Mouse (Mus musculus) C2C12 (cell line): Measurements from ENCODE around the gene Ppara. TPM values are rescaled to one million over a fixed set of nuclear protein-coding genes. Genes with fewer than 3 reads are reported as not detected.

ENCODE experiments used
- H3K27me3 ChIP-seq: one replicate; pipeline ENCODE4 v1.6.1; 2011; ENCODE audit not compliant: control insufficient read depth, insufficient read depth, insufficient read length
- H3K36me3 ChIP-seq: one replicate; pipeline ENCODE4 v1.6.1; 2011; ENCODE audit not compliant: control insufficient read depth, insufficient read depth
- H3K4me3 ChIP-seq: one replicate; pipeline ENCODE4 v1.5.1; 2011; ENCODE audit warnings: mild to moderate bottlenecking, control low read depth; ENCODE audit not compliant: poor library complexity, insufficient read depth, severe bottlenecking
- H3K79me2 ChIP-seq: one replicate; pipeline ENCODE4 v1.6.1; 2011; ENCODE audit not compliant: control insufficient read depth, insufficient read depth
- H3K79me3 ChIP-seq: one replicate; pipeline ENCODE4 v1.6.1; 2011; ENCODE audit warnings: low read depth, control low read depth
- H3ac ChIP-seq: one replicate; pipeline ENCODE3; 2011; ENCODE audit warnings: low read depth; ENCODE audit not compliant: control insufficient read depth, insufficient read length
- CEBPB ChIP-seq: IDR thresholded peaks from one replicate; pipeline ENCODE4 v1.6.1; 2011; ENCODE audit warnings: low read depth, mild to moderate bottlenecking, control low read depth, moderate library complexity
- CTCF ChIP-seq: IDR thresholded peaks from one replicate; pipeline ENCODE4 v1.5.1; 2011; ENCODE audit not compliant: control insufficient read depth, insufficient read depth, insufficient read length
- FOSL1 ChIP-seq: IDR thresholded peaks from one replicate; pipeline ENCODE4 v1.8.0; 2011; ENCODE audit warnings: mild to moderate bottlenecking, low read length; ENCODE audit not compliant: poor library complexity, insufficient read depth, severe bottlenecking
- MAX ChIP-seq: IDR thresholded peaks from one replicate; pipeline ENCODE4 v1.6.1; 2011; ENCODE audit warnings: mild to moderate bottlenecking, control low read depth
- MYOD1 ChIP-seq: IDR thresholded peaks from one replicate; pipeline ENCODE4 v1.6.1; 2011; ENCODE audit warnings: low read depth; ENCODE audit not compliant: control insufficient read depth, insufficient read length
- MYOG ChIP-seq: IDR thresholded peaks from one replicate; pipeline ENCODE4 v1.6.1; 2011; ENCODE audit not compliant: control insufficient read depth, insufficient read length; ENCODE audit errors: extremely low read depth
- USF1 ChIP-seq: IDR thresholded peaks from one replicate; pipeline ENCODE4 v1.6.1; 2011; ENCODE audit warnings: low read depth, mild to moderate bottlenecking, control low read depth, moderate library complexity
- polyA plus RNA-seq: library from polyadenylated mRNA; unstranded; fragments of >200 nt; fragmentation: generic; extraction: Trizol; gene quantifications from one replicate; pipeline ENCODE4 v1.2.1, GENCODE M21; 2012; ENCODE audit warnings: missing spikeins

Ppara gene
- polyA plus RNA-seq, 1 experiment, result 0.08 TPM

DNA sequence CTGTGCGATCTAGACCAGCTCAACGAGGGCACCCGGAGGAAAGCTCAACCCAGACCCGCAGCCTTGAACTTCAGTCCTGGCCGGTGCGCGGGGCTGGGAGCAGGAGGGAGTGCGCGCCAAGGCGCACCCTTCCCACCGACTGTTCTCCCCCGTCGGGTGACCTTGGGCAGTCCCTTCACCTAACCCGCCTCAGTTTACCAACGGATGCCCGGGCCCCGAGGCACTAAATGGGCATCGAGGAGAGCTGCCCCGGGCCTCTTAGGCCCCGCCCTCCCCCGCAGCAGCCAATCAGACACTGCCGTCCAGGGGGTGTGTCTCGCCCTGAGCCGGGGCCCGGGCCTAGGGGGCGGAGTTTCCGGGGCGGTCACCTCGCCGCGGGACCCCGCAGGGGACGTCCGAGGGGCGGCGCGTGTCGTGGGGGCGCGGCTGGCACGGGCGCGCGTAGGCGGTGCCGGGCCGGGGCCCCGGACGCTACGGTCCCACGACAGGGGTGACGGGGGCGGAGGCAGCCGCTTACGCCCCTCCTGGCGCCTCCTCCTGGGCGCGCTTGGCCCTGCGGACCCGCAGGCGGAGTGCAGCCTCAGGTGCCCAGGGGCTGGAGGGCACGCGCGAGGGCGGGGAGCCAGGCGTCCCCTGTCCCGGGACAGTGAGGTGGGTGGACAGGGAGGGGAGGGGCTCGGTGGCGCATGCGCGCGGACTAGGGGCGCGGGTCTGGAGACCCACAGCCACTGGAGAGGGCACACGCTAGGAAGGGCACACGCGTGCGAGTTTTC is 466 bp downstream of the Ppara start:
- Histone ChIP-seq H3ac (peak overlapping the region; percentile 39), H3K27me3 (peaks cover 47% of the 10 kb centered on the region), H3K79me2 (no peaks in the 10 kb centered on the region), H3K4me3 (peak overlapping the region; percentile 25), H3K36me3 (no peaks in the 10 kb centered on the region), H3K79me3 (no peaks in the 10 kb centered on the region)
- TF ChIP-seq CTCF (peak; percentile 22), MYOD1 (no peak), MAX (no peak)

DNA sequence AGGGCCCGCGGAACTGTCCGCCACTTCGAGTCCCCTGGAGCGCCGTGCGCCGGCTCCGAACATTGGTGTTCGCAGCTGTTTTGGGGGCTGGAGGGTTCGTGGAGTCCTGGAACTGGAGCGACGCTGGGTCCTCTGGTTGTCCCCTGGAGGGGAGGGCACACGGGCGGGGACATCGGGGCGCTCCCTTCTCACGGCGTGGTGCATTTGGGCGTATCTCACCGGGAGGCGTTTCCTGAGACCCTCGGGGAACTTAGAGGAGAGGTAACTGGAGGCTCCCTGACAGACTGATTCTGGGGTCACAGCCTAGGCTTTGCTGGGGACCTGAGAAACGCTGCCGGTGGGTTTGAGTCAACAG is 1.0 kb downstream of the Ppara start:
- H3K27me3 ChIP-seq, result peaks cover 53% of the 10 kb centered on the region

DNA sequence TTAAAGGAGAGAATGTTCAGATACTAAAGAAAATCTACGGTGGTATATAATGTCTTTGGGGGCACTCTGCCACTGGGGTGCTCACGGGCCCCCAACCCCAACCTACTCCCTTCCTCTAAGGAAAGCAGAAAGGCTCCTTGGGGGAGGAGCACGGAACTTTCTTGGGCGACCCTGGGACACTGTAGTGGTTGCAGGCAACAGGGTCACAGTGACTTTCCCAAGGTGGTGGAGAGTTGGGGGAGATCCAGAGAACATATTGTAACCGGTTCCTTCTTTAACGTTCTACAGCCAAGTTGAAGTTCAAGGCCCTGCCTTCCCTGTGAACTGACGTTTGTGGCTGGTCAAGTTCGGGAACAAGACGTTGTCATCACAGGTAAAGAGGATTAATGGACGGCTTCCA is 1.7 kb downstream of the Ppara start:
- no peaks in the 10 kb centered on the region for H3K36me3 ChIP-seq
- no peak overlapping the region for H3K4me3 ChIP-seq
- H3ac ChIP-seq, result no peak overlapping the region
- TF ChIP-seq MAX (no peak), USF1 (no peak), FOSL1 (no peak), MYOD1 (no peak), CTCF (no peak), MYOG (no peak), CEBPB (no peak)
- no peaks in the 10 kb centered on the region for H3K79me3 ChIP-seq
- H3K79me2 ChIP-seq, result no peaks in the 10 kb centered on the region
- peaks cover 60% of the 10 kb centered on the region for H3K27me3 ChIP-seq

More for the DNA sequence above, 1.0 kb downstream of the Ppara start:
- Histone ChIP-seq H3K36me3 (no peaks in the 10 kb centered on the region), H3ac (peak overlapping the region; percentile 39), H3K4me3 (peak overlapping the region; percentile 25), H3K79me2 (no peaks in the 10 kb centered on the region), H3K79me3 (no peaks in the 10 kb centered on the region)
- TF ChIP-seq FOSL1 (no peak), MAX (no peak), MYOD1 (no peak), CEBPB (no peak)

DNA sequence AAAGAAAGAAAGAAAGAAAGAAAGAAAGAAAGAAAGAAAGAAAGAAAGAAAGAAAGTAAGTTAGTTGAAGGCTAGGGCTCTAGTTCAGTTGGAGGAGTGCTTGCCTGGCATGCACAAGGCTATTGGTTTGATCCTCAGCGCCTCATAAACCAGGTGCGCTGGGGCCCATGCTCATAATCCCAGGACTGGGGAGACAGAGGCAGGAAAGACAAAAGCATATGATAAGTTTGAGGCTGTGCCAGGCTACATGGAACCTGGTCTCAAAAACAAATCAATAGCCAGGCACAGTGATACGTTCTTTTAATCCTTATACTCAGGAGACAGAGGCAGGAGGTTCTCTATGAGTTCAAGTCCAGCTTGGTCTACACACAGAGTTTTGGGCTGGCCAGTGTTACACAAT is 3.6 kb downstream of the Ppara start:
- H3K27me3 ChIP-seq, result peaks cover 62% of the 10 kb centered on the region
- no peaks in the 10 kb centered on the region for H3K79me2 ChIP-seq
- TF ChIP-seq MAX, result no peak
- TF ChIP-seq MYOG, result no peak
- TF ChIP-seq USF1, result no peak
- TF ChIP-seq MYOD1, result no peak
- no peak for TF ChIP-seq CEBPB
- TF ChIP-seq FOSL1, result no peak
- no peak for TF ChIP-seq CTCF
- no peak overlapping the region for H3K4me3 ChIP-seq
- no peaks in the 10 kb centered on the region for H3K36me3 ChIP-seq
- no peaks in the 10 kb centered on the region for H3K79me3 ChIP-seq
- no peak overlapping the region for H3ac ChIP-seq

DNA sequence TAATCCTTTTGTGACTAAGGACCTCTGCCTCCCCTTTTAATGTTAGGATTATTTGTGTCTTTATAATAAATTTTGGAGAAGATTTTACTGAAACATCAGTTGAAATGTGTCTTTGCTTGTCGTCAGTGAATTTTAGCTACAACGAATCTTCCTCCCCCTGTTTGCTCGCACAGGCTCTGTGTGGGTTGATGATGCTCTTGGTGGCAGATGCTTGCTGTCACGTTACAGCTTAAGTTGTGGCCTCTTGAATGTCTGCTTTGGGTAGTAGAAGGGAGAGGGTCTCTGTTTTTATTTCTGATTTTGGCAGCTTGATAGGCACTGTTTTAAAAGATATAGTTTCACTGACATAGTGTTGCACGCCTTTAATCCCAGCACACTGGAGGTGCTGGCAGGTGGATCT is 4.2 kb downstream of the Ppara start:
- Histone ChIP-seq H3ac (no peak overlapping the region), H3K79me3 (no peaks in the 10 kb centered on the region), H3K36me3 (no peaks in the 10 kb centered on the region), H3K79me2 (no peaks in the 10 kb centered on the region), H3K4me3 (no peak overlapping the region), H3K27me3 (peaks cover 64% of the 10 kb centered on the region)
- TF ChIP-seq USF1 (no peak), MYOD1 (no peak), CEBPB (no peak), MAX (no peak), MYOG (no peak), CTCF (no peak), FOSL1 (no peak)

DNA sequence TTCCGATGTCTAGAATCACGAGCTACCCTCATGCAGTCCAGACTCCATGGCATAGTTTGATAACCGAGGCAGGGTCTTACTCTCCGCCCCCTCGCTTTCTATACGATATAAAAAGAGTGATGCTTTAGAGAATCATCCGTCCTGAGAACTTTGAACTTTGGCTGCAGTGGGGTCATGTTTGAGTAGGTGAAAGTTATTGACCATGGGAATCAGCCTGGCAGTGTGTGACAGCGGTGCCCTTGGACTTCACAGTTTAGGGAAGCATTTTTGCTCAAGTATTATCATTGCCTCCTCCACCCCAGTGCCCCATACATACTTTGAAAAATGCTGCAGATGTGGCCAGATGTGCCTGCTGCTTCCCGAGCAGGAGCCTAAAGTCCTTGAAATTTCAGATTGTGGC is 7.8 kb downstream of the Ppara start:
- Histone ChIP-seq H3K36me3 (no peaks in the 10 kb centered on the region), H3K27me3 (peaks cover 82% of the 10 kb centered on the region), H3ac (no peak overlapping the region), H3K79me3 (no peaks in the 10 kb centered on the region), H3K79me2 (no peaks in the 10 kb centered on the region), H3K4me3 (no peak overlapping the region)
- TF ChIP-seq FOSL1 (no peak), MYOD1 (no peak)
